Comparison of ENCODE assay signal across 22 mouse cellular contexts in genomic region chr12:86176675-86177339, GRCm38 (mm10).
DNase-seq lines count a peak whose midpoint lies in the region; ATAC-seq lines count a peak whose summit lies in the region.
"Had no signal": no experiment of that assay in that cellular context is flagged by ENCODE, and none has a peak within 500 bp of the region (broad histone marks: within the 10 kb centered on the region; RNA-seq: fewer than 3 reads in every experiment).

No protein-coding gene starts in this region.

- no peak overlapping the region for H3K9ac ChIP-seq in forebrain, embryonic 13.5 days
- no peak overlapping the region for H3K9ac ChIP-seq in forebrain, embryonic 11.5 days (ENCODE audit: low read length)
- H3K9ac ChIP-seq in hindbrain, embryonic 16.5 days (ENCODE audit: low read depth, low read length), result no peak overlapping the region
- H3K9ac ChIP-seq: embryonic facial prominence, embryonic 13.5 days; hindbrain, embryonic 12.5 days; limb, embryonic 15.5 days; liver, embryonic 14.5 days; lung, embryonic 15.5 days had no signal

- H3K4me3 ChIP-seq in forebrain, embryonic 13.5 days, result no peak overlapping the region
- H3K4me3 ChIP-seq in forebrain, embryonic 11.5 days (ENCODE audit: low read depth, low read length), result no peak overlapping the region
- no peak overlapping the region for H3K4me3 ChIP-seq in hindbrain, embryonic 10.5 days
- no peak overlapping the region for H3K4me3 ChIP-seq in hindbrain, embryonic 16.5 days (ENCODE audit: low read length)
- no peak overlapping the region for H3K4me3 ChIP-seq in embryonic facial prominence, embryonic 10.5 days
- H3K4me3 ChIP-seq: embryonic facial prominence, embryonic 13.5 days; hindbrain, embryonic 12.5 days; limb, embryonic 15.5 days; lung, embryonic 15.5 days had no signal

- no peaks in the 10 kb centered on the region for H3K9me3 ChIP-seq in forebrain, embryonic 13.5 days (replicated peaks)
- no peaks in the 10 kb centered on the region for H3K9me3 ChIP-seq in forebrain, embryonic 11.5 days (ENCODE audit: control insufficient read depth, low read length)
- no peaks in the 10 kb centered on the region for H3K9me3 ChIP-seq in hindbrain, embryonic 10.5 days
- H3K9me3 ChIP-seq in hindbrain, embryonic 16.5 days (ENCODE audit: control insufficient read depth, low read length), result no peaks in the 10 kb centered on the region
- H3K9me3 ChIP-seq in embryonic facial prominence, embryonic 10.5 days, result no peaks in the 10 kb centered on the region
- H3K9me3 ChIP-seq: embryonic facial prominence, embryonic 13.5 days; hindbrain, embryonic 12.5 days; limb, embryonic 15.5 days; lung, embryonic 15.5 days had no signal

- peaks cover 65% of the 10 kb centered on the region for H3K4me1 ChIP-seq in forebrain, embryonic 13.5 days
- peaks cover 12% of the 10 kb centered on the region for H3K4me1 ChIP-seq in forebrain, embryonic 11.5 days (replicated peaks; ENCODE audit: control insufficient read depth, insufficient read depth, low read length)
- H3K4me1 ChIP-seq in hindbrain, embryonic 10.5 days (replicated peaks), result peaks cover 60% of the 10 kb centered on the region
- H3K4me1 ChIP-seq in hindbrain, embryonic 16.5 days (ENCODE audit: control insufficient read depth, insufficient read depth, low read depth, low read length), result peaks cover 13% of the 10 kb centered on the region
- H3K4me1 ChIP-seq in embryonic facial prominence, embryonic 10.5 days, result peaks cover 68% of the 10 kb centered on the region
- H3K4me1 ChIP-seq: lung, embryonic 15.5 days had no signal

- 65% methylated on average over 11 of the region's 11 CpGs for WGBS in forebrain, embryonic 13.5 days
- 59% methylated on average over 11 of the region's 11 CpGs for WGBS in forebrain, embryonic 11.5 days
- WGBS in hindbrain, embryonic 10.5 days, result 68% methylated on average over 11 of the region's 11 CpGs
- WGBS in hindbrain, embryonic 16.5 days, result 52% methylated on average over 11 of the region's 11 CpGs
- WGBS in embryonic facial prominence, embryonic 10.5 days, result 42% methylated on average over 11 of the region's 11 CpGs

- no peak overlapping the region for H3K4me2 ChIP-seq in forebrain, embryonic 13.5 days
- H3K4me2 ChIP-seq in forebrain, embryonic 11.5 days (ENCODE audit: low read depth, low read length, severe bottlenecking), result no peak overlapping the region
- H3K4me2 ChIP-seq in hindbrain, embryonic 16.5 days (ENCODE audit: low read length), result no peak overlapping the region
- H3K4me2 ChIP-seq: limb, embryonic 15.5 days; lung, embryonic 15.5 days had no signal

- peaks cover 8% of the 10 kb centered on the region for H3K27me3 ChIP-seq in forebrain, embryonic 13.5 days
- H3K27me3 ChIP-seq in forebrain, embryonic 11.5 days (ENCODE audit: control insufficient read depth, insufficient read depth, low read length), result peaks cover 2% of the 10 kb centered on the region; the same call in 1 of the 2 replicates
- peaks cover 17% of the 10 kb centered on the region; the same call in 1 of the 2 replicates for H3K27me3 ChIP-seq in hindbrain, embryonic 10.5 days (ENCODE audit: insufficient read depth, poor library complexity, severe bottlenecking)
- no peaks in the 10 kb centered on the region for H3K27me3 ChIP-seq in hindbrain, embryonic 16.5 days (replicated peaks; ENCODE audit: control insufficient read depth, insufficient read depth, low read length)
- peaks cover 17% of the 10 kb centered on the region for H3K27me3 ChIP-seq in embryonic facial prominence, embryonic 10.5 days (replicated peaks; ENCODE audit: low read depth, poor library complexity, severe bottlenecking)
- H3K27me3 ChIP-seq: limb, embryonic 15.5 days; lung, embryonic 15.5 days had no signal

- no peak for ATAC-seq in forebrain, embryonic 13.5 days
- ATAC-seq in forebrain, embryonic 11.5 days (replicated peaks; ENCODE audit: low FRiP score), result no peak
- no peak for ATAC-seq in hindbrain, embryonic 16.5 days
- ATAC-seq: inflammation-experienced regulatory T-cells, adult 6 months had no signal

- DNase-seq in forebrain, embryonic 11.5 days (ENCODE audit: low spot score), result no peak
- peak; percentile 28 for DNase-seq in hindbrain, embryonic 10.5 days (ENCODE audit: low spot score)
- peak; percentile 51 for DNase-seq in embryonic facial prominence, embryonic 10.5 days (ENCODE audit: low spot score)
- peak; percentile 61 for DNase-seq in forelimb bud, embryonic 11.5 days (ENCODE audit: low read depth, low spot score)
- no peak for DNase-seq in right cerebral cortex, postnatal 14 days
- no peak for DNase-seq in adrenal gland, adult 2 months
- DNase-seq: cerebellum, postnatal 25 days; gastrocnemius, postnatal 14 days; kidney, adult 18-20 months; layer of hippocampus, adult 9-11 months; lung, postnatal 4 days; thymus, adult 2 months; thymus, postnatal 4 days had no signal

- H3K27ac ChIP-seq in forebrain, embryonic 13.5 days, result peak overlapping the region; percentile 65
- no peak overlapping the region for H3K27ac ChIP-seq in forebrain, embryonic 11.5 days (ENCODE audit: low read depth, low read length)
- H3K27ac ChIP-seq in hindbrain, embryonic 10.5 days, result 0 out of 2 replicates have a peak overlapping the region, but pooled peaks have one; percentile 53
- H3K27ac ChIP-seq in hindbrain, embryonic 16.5 days (ENCODE audit: low read depth, low read length), result no peak overlapping the region
- H3K27ac ChIP-seq in embryonic facial prominence, embryonic 10.5 days (replicated peaks), result peak overlapping the region; percentile 48; the same call in 1 of the 2 replicates
- H3K27ac ChIP-seq: kidney, postnatal 0 days; limb, embryonic 15.5 days; liver, embryonic 14.5 days; lung, embryonic 15.5 days had no signal

- no peaks in the 10 kb centered on the region for H3K36me3 ChIP-seq in forebrain, embryonic 13.5 days (ENCODE audit: poor library complexity, severe bottlenecking)
- no peaks in the 10 kb centered on the region for H3K36me3 ChIP-seq in forebrain, embryonic 11.5 days (ENCODE audit: control insufficient read depth, insufficient read depth, low read length)
- no peaks in the 10 kb centered on the region for H3K36me3 ChIP-seq in hindbrain, embryonic 10.5 days
- H3K36me3 ChIP-seq in hindbrain, embryonic 16.5 days (ENCODE audit: control insufficient read depth, insufficient read depth, low read length), result no peaks in the 10 kb centered on the region
- H3K36me3 ChIP-seq in embryonic facial prominence, embryonic 10.5 days (replicated peaks), result no peaks in the 10 kb centered on the region
- H3K36me3 ChIP-seq: embryonic facial prominence, embryonic 13.5 days; hindbrain, embryonic 12.5 days; limb, embryonic 15.5 days; lung, embryonic 15.5 days had no signal

Comparison
In these comparisons a context has a peak if more than half of its experiments do, and no peak if none do; other contexts are left out.
1. H3K27ac ChIP-seq: peak in forebrain, embryonic 13.5 days (single experiment), hindbrain, embryonic 10.5 days (single experiment) and embryonic facial prominence, embryonic 10.5 days (single experiment); none in forebrain, embryonic 11.5 days (single experiment) and hindbrain, embryonic 16.5 days (single experiment).
2. DNase-seq: peak in hindbrain, embryonic 10.5 days (single experiment), embryonic facial prominence, embryonic 10.5 days (single experiment) and forelimb bud, embryonic 11.5 days (single experiment); none in forebrain, embryonic 11.5 days (single experiment), right cerebral cortex, postnatal 14 days (single experiment) and adrenal gland, adult 2 months (single experiment).